Mouse (Mus musculus): ENCODE results near the gene Alpk1. TPM values are rescaled to one million over a fixed set of nuclear protein-coding genes. Genes with fewer than 3 reads are reported as not detected.

Gene Alpk1
- polyA plus RNA-seq, 1 experiment: 2.0 TPM

- TF ChIP-seq POLR2A (IDR thresholded peaks at IDR 0.05; ENCODE audit: borderline replicate concordance, insufficient read depth, low read length): no peak
- no peak for TF ChIP-seq CTCF (IDR thresholded peaks at IDR 0.05; ENCODE audit: borderline replicate concordance, insufficient read depth, low read depth, low read length)
- Histone ChIP-seq H3K4me3 (replicated peaks; ENCODE audit: insufficient read depth, low read depth, low read length) (no peak overlapping the region), H3K27me3 (ENCODE audit: control insufficient read depth, insufficient read depth, low read length) (no peaks in the 10 kb centered on the region; the same call in 1 of the 2 replicates), H3K4me1 (ENCODE audit: control insufficient read depth, insufficient read depth, low read length) (no peaks in the 10 kb centered on the region), H3K27ac (ENCODE audit: insufficient read depth, low read length) (no peak overlapping the region)
- no peak for DNase-seq
- 84% methylated on average over 5 of the region's 5 CpGs for WGBS
Observed at GRCm38 (mm10) chr3:127698636-127699035, 81.7 kb downstream of the Alpk1 start.

DNA sequence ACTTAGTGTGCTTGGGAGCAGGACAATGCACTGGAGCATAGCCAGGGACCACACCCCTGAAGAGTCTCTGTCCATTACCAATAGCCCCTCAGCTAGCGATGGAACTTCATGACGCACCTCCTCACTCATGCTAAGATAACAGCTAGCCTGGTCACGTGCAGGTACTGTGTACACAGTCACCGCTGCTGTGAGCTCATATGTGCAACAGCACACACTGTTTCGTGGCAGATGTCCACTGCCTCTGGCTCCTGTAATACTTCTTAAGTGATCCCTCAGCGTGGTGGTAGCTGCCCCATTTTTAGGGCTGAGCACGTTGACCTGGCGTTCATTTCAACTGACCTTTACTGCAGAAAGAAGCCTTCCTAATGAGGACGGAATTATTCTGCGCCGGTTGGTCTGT lies 83.8 kb downstream of the Alpk1 start:
- no peaks in the 10 kb centered on the region for H3K4me1 ChIP-seq (ENCODE audit: control insufficient read depth, insufficient read depth, low read length)
- H3K4me3 ChIP-seq (replicated peaks; ENCODE audit: insufficient read depth, low read depth, low read length): no peak overlapping the region
- 70% methylated on average over 11 of the region's 11 CpGs for WGBS
- DNase-seq: no peak
- no peak overlapping the region for H3K27ac ChIP-seq (ENCODE audit: insufficient read depth, low read length)
- no peaks in the 10 kb centered on the region; the same call in 1 of the 2 replicates for H3K27me3 ChIP-seq (ENCODE audit: control insufficient read depth, insufficient read depth, low read length)
- no peak for TF ChIP-seq CTCF (IDR thresholded peaks at IDR 0.05; ENCODE audit: borderline replicate concordance, insufficient read depth, low read depth, low read length)
- no peak for TF ChIP-seq POLR2A (IDR thresholded peaks at IDR 0.05; ENCODE audit: borderline replicate concordance, insufficient read depth, low read length)

DNA sequence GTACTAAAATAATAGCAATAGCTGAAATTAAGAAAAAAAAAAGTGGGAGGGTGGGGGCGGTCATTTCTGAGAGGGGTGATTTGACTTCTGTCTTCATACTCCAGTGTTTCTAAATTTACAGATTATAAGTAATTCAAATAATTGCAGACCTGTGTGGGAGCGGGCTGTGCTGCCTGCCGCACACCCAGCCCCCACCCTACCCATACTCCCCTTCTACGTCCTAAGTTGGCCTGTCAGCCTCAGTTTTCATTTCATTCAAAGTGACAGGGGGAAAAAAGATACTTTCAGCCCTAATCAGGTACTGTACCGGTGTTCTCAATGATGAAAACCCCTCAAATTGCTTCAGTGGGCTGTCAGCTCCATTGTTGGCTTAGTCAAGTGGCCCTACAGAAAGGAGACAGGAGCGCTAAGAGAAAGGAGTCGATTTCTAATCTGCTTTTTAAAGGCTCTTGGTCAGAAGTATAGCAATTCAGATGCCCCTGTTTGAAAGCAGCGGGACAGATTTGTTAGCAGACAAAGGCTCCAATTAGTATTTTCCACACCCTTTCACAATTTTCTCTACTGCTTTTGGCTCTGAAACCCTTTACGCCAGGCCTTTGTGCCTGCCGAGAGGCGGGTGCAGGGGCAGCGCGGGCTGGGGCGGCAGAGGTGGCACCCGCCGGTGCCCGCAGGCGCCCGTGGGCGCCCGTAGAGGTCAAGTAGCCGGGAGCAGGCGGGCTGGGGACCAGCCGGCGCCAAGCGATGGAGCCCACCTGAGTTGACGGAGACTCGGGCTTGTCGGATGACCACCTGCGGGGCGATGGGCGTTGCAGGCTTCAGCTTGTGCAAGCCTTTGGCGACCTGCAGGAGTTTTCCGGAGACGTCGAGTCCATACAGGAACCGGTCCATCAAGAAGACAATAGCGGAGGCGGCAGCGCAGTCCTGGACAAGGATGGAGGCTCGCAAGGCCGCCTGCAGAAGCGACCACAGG lies 85.2 kb downstream of the Alpk1 start:
- H3K4me3 ChIP-seq (replicated peaks; ENCODE audit: insufficient read depth, low read depth, low read length): no peak overlapping the region
- WGBS: 13% methylated on average over 43 of the region's 43 CpGs

GRCm38 (mm10) chr3:127691230-127691629 lies 89.1 kb downstream of the Alpk1 start:
- Histone ChIP-seq H3K27ac (ENCODE audit: insufficient read depth, low read length) (no peak overlapping the region), H3K27me3 (ENCODE audit: control insufficient read depth, insufficient read depth, low read length) (no peaks in the 10 kb centered on the region; the same call in 1 of the 2 replicates), H3K4me3 (replicated peaks; ENCODE audit: insufficient read depth, low read depth, low read length) (no peak overlapping the region), H3K4me1 (ENCODE audit: control insufficient read depth, insufficient read depth, low read length) (no peaks in the 10 kb centered on the region)
- no peak for TF ChIP-seq POLR2A (IDR thresholded peaks at IDR 0.05; ENCODE audit: borderline replicate concordance, insufficient read depth, low read length)
- TF ChIP-seq CTCF (IDR thresholded peaks at IDR 0.05; ENCODE audit: borderline replicate concordance, insufficient read depth, low read depth, low read length): no peak
- 58% methylated on average over 4 of the region's 4 CpGs for WGBS
- no peak for DNase-seq

More for the DNA sequence above, 85.2 kb downstream of the Alpk1 start:
- no peak for TF ChIP-seq POLR2A (IDR thresholded peaks at IDR 0.05; ENCODE audit: borderline replicate concordance, insufficient read depth, low read length)
- TF ChIP-seq CTCF (IDR thresholded peaks at IDR 0.05; ENCODE audit: borderline replicate concordance, insufficient read depth, low read depth, low read length): no peak
- no peaks in the 10 kb centered on the region; the same call in 1 of the 2 replicates for H3K27me3 ChIP-seq (ENCODE audit: control insufficient read depth, insufficient read depth, low read length)
- no peak overlapping the region for H3K27ac ChIP-seq (ENCODE audit: insufficient read depth, low read length)
- no peaks in the 10 kb centered on the region for H3K4me1 ChIP-seq (ENCODE audit: control insufficient read depth, insufficient read depth, low read length)
- no peak for DNase-seq

DNA sequence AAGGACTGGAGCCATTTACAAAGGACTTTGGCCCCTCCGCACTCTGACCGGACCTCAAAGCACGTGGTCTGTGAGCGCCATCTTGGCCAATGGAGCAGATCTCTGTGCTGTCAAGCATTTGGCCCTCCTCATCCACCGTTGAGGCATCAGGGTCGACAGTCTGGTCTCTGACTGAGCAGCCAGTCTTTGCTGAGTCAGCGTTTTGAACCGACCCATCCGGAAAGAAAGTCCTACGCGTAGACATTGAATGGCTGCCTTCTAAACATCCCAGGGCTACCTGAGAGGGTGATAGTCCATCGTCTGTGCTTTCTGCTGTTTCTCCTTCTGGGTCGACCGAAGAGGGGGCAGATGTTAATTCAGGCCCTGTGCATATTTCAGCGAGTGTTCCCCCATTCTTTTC lies 100.6 kb downstream of the Alpk1 start:
- Histone ChIP-seq H3K4me3 (replicated peaks; ENCODE audit: insufficient read depth, low read depth, low read length) (no peak overlapping the region), H3K27me3 (ENCODE audit: control insufficient read depth, insufficient read depth, low read length) (no peaks in the 10 kb centered on the region), H3K4me1 (ENCODE audit: control insufficient read depth, insufficient read depth, low read length) (no peaks in the 10 kb centered on the region), H3K27ac (ENCODE audit: insufficient read depth, low read length) (no peak overlapping the region)
- WGBS: 89% methylated on average over 15 of the region's 15 CpGs
- DNase-seq: no peak
- TF ChIP-seq POLR2A (IDR thresholded peaks at IDR 0.05; ENCODE audit: borderline replicate concordance, insufficient read depth, low read length): no peak
- no peak for TF ChIP-seq CTCF (IDR thresholded peaks at IDR 0.05; ENCODE audit: borderline replicate concordance, insufficient read depth, low read depth, low read length)

GRCm38 (mm10) chr3:127661646-127662531 lies 118.4 kb downstream of the Alpk1 start:
- Histone ChIP-seq H3K27me3 (ENCODE audit: control insufficient read depth, insufficient read depth, low read length) (no peaks in the 10 kb centered on the region; the same call in 1 of the 2 replicates), H3K27ac (ENCODE audit: insufficient read depth, low read length) (no peak overlapping the region), H3K4me1 (ENCODE audit: control insufficient read depth, insufficient read depth, low read length) (no peaks in the 10 kb centered on the region), H3K4me3 (replicated peaks; ENCODE audit: insufficient read depth, low read depth, low read length) (no peak overlapping the region)
- 36% methylated on average over 22 of the region's 22 CpGs for WGBS
- no peak for DNase-seq
- TF ChIP-seq CTCF (IDR thresholded peaks at IDR 0.05; ENCODE audit: borderline replicate concordance, insufficient read depth, low read depth, low read length) (no peak), POLR2A (IDR thresholded peaks at IDR 0.05; ENCODE audit: borderline replicate concordance, insufficient read depth, low read length) (no peak)

- H3K27ac ChIP-seq (ENCODE audit: insufficient read depth, low read length): no peak overlapping the region
- H3K4me1 ChIP-seq (ENCODE audit: control insufficient read depth, insufficient read depth, low read length): no peaks in the 10 kb centered on the region
- DNase-seq: no peak
- H3K4me3 ChIP-seq (replicated peaks; ENCODE audit: insufficient read depth, low read depth, low read length): no peak overlapping the region
- H3K27me3 ChIP-seq (ENCODE audit: control insufficient read depth, insufficient read depth, low read length): no peaks in the 10 kb centered on the region; the same call in 1 of the 2 replicates
- 77% methylated on average over 7 of the region's 7 CpGs for WGBS
- no peak for TF ChIP-seq CTCF (IDR thresholded peaks at IDR 0.05; ENCODE audit: borderline replicate concordance, insufficient read depth, low read depth, low read length)
- no peak for TF ChIP-seq POLR2A (IDR thresholded peaks at IDR 0.05; ENCODE audit: borderline replicate concordance, insufficient read depth, low read length)
Observed at GRCm38 (mm10) chr3:127660712-127661111, 119.6 kb downstream of the Alpk1 start.
